Mouse (Mus musculus) urinary bladder, postnatal 25 days (tissue): Measurements from ENCODE around the gene Nfkbib.
A peak's percentile ranks its signal among the peaks of the same experiment; 100 is the strongest.

Experiments used
- DNase-seq: peaks from one replicate; pipeline ENCODE4 v3.0.0; 2022; ENCODE audit warnings: low spot score

Nfkbib gene

GRCm38 (mm10) chr7:28717726-28718125 is 49.6 kb downstream of the Nfkbib start:
- DNase-seq, result no peak

GRCm38 (mm10) chr7:28716590-28717281 is 50.6 kb downstream of the Nfkbib start, which contains the start of gene Fbxo17:
Gene Fbxo17, plus strand, starts transcription at chr7:28716804.
- DNase-seq, result peak; percentile 52

DNA sequence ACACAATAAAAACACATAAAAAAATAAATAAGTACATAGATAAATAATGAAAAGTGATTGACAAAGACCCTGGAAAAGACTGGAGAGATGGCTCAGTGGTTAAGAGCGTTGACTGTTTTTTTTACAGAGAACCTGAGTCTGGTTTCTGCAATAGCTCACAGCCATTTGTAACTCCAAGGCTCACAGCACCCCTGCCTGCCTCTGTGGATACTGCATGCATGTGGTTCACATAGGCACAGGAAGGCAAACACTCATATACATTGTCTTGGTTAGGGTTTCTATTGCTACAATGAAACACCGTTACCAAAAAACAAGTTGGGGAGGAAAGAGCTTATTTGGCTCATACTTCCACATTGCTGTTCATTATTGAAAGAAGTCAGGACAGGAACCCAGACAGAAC is 51.7 kb downstream of the Nfkbib start:
- DNase-seq, result no peak

DNA sequence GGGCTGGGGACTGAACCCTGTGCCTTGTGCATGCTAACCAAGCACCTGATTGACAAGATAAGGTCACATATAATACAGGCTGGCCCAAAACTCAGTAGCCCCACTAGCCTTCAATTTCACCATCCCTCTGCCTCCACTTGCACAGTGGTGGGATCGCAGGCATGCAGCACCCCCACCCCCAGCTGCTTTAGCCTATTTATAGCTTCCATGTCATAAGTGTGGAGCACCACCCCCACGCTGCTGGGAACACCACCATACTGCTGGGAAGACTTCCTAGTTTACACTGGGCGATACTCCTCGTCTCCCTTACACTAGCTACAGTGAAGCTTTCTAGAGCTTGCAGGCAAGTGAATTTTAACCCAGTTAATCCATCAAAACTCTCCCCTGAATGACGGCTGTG is 52.6 kb downstream of the Nfkbib start:
- no peak for DNase-seq

DNA sequence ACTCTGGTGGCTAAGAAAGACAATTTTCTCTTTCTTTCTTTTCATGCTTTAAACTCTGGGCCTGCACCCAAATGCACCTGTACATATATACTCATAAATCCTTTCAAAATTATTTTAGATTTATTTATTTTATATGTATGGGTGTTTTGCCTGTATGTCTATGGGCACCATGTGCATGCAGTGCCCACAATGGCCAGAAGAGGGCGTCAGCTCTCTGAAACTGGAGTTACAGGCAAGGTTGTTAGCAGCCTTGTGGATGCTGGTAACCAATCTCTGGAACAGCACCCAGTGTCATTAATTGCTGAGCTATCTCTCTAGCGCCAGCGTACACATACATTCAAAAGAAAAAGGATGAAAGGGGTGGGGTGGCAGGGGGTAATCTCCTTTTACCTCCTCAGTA is 56.4 kb downstream of the Nfkbib start:
- DNase-seq, result no peak

DNA sequence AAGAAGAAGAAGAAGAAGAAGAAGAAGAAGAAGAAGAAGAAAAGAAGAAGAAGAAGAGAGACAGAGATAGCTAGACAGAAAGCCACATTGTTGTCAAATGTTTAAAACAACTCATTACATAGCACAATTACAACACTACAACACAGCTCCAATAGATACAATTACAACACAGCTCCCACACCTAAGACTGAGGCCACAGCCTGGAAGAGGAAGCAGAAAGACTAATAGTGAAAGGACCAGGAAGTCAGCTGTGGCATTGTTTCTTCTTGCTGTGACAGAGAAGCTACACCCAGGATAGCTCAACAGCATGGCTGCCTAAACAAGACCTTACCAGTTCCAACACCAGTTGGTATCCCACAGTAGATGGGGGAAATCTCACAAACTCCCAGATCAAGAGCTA is 57.9 kb downstream of the Nfkbib start:
- DNase-seq, result no peak
